Mouse (Mus musculus) lung, adult 18-20 months (tissue): ENCODE measurements around the gene Gspt1.
A peak's percentile ranks its signal among the peaks of the same experiment; 100 is the strongest.

Experiments used
- DNase-seq, 2 experiments: peaks; one replicate each; pipeline ENCODE4 v3.0.0; 2022; ENCODE audit warnings: mixed read lengths in 2 of 2

Gene Gspt1

DNA sequence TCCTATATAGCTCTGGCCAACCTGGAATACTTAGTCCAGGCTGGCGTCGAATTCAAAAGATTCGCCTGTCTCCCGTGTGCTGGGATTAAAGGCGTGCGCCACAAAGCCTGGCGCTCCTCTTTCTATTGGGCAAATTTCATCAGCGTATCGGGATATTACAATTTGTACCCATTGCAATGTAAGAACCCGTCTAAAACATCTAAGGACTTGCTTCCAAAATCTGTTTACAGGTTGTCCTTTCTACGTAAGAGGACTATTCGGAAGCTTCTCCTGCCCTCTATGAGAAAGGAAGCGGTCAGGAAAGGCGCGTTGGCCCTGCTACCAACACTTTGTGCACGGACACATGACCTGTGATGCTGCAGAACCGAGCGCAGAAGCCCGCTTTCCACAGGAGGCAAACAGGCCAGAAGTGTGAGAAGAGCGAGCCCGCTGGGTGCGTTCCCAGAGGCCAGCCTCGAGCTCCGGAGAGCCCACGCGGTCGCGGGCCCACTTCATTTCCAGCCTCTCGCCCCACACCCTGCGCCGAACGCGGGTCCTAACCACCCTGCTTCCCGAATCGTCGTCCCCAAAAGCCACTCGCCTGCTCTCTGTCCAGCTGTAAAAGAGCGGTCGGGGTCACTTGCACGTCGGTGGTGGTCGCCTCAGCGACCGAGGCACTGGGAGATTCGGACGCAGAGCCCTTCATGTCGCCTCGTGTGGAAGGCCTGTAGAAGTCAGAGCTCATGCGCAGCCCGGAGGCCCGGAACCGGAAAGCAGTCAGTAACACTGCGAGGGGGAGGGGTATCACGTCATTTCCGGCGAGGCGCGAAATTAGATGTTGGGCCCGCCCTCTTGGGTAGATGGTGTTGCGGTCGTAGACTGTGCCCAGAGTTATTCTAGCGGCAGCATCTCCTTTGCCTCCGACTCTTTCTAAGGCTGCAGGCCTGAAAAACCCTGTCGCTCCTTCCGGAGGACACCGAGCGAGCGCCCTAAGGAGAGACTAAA lies 51.3 kb downstream of the Gspt1 start, which contains the start of gene Rsl1d1:
Gene Rsl1d1, minus strand, starts transcription at position 761 of the 984 bp plus-strand sequence.
- DNase-seq: peak; percentile 91 to 92

DNA sequence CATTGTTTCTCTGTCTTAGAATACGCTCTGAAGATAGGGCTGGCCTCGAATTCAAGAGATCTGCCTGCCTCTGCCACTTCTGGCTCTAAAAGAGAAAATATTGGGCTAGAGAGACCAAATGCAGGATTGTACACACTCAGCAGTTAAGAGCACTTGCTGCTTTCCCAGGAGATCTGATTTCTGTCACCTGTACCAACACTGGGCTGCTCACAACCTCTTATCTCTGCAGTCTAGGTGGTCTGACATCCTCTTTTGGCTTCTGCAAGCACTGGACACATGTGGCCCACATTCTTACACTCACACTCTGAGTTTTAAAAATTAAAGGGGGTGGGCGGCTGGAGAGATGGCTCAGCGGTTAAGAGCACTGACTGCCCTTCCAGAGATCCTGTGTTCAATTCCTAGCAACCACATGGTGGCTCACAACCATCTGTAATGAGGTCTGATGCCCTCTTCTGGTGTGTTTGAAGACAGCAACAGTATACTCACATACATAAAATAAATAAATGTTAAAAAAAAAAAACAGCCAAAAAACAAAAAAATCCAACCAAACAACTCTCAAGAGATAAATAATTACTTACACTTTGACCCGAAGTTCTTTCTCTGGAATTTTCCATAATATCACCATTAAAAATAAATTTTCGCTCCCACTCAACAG lies 52.3 kb downstream of the Gspt1 start:
- no peak for DNase-seq

DNA sequence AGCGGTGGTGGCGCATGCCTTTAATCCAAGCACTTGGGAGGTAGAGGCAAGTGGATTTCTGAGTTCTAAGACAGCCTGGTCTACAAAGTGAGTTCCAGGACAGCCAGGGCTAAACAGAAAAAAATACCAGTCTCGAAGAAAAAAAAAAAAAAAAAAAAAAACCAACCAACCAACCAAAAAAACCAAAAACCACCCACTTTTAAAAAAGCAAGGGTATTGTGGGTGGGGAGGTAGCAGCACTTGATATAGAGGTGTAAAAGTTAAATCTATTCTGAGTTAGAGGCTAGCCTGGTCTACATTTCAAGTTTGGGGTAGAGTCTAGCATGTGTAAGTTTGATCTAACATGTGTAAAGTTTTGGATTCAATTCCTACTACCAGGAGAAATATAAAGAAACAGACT lies 53.9 kb downstream of the Gspt1 start:
- no peak for DNase-seq

DNA sequence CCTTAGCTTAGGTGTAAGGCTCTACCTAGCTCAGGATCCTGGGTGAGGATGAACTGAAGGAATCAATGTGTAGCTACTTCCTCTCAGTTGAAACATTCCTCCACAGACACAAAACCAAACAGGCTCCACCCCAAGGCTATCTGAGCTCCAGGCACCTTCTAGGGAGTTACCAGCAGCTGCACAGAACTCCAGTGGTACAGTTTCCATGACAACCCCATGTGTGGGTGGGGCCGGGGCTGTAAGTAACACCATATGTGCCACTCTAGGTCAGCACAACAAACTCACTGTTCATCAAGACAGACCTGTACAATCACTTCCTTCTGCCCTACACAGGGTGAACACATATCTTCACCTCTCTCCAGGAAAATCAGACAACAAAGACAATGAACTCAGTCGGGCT lies 55.7 kb downstream of the Gspt1 start:
- DNase-seq: no peak

DNA sequence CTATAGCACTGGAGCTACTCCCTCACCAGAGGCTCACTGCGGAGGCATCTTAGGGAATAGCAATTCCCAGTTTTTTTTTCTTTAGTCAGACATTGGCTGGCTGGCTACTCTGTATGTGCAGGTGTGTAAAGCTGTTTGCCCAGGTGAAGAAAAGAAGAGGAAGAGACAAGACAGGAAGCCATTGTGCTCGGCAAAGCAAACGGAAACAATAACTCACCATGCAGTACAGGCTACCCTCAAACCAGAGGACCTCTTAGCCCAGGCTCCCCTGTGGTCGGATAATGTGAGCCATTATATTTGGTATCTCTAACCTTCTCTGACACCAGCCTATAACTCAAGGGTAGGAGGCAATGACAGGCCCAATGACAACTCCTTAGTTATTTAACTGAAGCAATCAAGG lies 57.1 kb downstream of the Gspt1 start:
- no peak for DNase-seq

DNA sequence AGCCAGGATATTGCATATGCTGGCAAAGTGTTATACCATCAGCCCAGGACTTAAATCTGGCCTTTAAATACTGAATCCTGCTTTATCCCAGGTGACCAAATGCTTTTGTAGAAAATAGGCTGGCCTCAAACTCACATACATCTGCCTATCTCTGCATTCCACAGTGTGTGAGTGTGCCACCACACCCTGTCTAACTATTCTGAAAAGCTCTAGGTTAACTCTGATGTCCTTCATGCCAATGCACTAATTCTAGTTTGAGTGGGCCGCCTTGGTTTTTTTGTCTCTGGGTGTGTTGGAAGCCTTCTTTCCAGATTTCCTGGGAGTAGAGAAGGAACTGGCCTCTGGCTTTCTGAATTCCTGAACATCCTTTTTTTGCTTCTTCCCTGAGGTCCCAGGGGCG lies 60.9 kb downstream of the Gspt1 start:
- DNase-seq: no peak

DNA sequence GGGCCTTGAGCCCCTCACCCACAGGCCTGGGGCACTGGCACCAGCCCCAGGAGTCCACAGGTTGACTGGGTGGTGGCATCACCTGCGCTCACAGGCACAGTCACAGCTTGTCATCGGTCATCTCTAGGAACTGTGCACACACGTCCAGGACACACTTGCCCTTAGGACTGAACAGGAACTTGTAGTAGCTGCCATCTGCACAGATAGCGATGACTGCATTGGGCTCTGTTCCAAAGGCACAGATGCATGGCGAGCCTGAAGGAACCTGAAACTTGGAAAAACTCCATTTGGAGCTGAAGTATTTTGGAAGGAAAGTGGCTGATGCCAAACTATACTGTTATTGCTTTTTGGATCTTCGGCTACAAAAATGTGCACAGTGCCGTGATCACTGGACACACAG lies 64.0 kb downstream of the Gspt1 start:
- DNase-seq: no peak

DNA sequence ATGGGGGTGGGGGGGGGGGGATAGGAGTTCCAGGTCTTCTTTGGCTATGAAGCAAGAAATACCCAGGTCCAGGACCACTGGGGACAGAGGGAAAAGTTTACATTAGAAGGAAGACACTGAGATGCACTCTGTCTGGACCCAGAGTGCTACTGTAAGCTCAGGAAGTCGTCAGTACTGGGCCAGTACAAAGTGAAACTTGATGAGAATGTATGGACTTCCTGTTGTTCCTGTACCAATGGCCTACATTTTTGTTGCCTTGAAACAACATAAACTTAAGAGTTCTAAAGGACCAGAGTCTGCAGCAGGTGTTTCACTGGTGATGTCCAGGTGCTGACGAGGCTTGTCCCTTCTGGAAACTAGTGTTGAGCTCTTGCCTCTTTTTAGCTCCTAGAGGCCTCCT lies 76.7 kb downstream of the Gspt1 start:
- DNase-seq: no peak

DNA sequence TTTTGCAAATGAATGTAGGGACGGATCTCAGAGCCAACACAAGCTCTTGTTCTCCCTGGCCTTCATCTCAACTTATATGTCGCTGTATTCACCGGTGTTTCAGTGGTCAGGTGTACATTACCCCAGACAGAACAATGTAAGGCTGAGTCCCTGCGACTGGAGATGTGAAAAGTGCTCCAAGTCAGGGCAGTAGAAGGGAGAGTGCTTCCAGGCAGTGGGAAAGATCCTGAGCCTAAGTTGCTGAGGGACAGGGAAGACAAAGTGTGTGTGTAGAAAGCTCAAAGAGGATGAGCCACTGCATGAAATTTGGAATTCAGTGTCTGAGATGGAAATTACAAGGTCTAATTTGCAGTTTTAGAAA lies 77.3 kb downstream of the Gspt1 start:
- DNase-seq: no peak

DNA sequence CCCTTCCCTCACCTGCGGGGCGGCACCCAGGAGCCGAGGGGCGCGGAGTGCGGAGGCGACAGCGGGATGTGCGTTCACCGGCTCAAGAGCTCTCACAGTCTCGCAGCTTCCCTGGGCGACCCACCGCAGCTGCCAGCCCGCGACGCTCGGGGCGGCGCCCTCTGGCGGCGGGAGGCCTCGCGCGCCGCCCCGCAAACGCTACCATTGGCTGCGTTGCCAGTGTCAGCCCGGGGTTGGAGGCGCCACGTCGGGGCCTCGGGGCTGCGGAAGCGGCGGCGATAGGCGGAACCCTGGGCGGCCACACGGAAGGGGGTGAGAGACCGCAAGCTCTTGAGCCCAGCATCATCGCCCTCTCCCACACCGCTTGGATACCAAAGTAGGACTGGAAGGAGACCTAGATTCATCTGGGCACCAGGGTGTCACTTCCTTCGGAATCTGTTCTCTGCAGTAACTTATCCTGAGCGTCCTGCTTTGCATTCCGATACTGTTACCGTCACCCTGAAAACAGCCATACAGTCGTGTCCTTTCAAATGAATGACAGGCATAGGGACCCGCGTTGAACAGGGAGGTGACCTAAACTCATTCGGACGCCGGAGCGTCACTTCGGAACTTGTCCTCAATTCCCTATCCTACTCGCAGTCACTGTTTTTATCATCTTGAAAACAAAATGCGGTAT lies 77.8 kb downstream of the Gspt1 start, which contains the start of gene Zc3h7a:
Gene Zc3h7a, minus strand, starts transcription at position 186 of the 676 bp plus-strand sequence.
- peak; percentile 91 to 94 for DNase-seq

DNA sequence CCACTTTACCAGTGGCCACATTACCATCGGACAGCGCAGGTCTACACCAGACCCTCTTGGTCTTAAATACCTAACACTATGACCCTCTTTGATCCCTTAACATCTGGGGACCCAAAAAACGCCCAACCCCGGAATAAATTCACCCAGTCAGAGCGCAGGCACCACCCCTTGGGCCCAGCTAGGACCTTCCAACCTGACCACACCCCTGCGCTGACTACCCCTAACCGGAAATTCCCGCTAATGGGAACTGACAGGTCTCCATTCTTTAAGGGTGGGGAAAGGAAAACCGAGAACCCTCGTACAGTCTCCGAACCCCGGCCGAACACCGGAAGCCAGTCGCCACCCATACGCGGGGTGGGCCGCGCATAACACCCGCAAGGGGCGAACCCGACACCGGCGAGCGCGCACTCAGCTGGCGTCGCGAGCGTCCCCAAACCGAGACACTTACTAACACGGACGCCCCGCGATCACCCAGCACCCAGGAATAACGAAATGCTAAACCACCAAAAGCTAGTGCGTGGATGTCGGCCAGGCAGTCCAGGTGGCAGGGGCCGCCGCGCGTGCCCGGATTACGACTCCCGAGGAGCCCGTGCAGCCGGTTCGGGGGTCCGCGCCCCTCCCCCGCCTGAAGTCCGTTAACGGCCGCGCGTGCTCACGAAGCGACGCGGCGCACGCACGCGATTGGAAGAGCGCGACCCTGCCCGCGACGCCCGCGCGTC lies 78.5 kb downstream of the Gspt1 start:
- peak; percentile 81 to 89 for DNase-seq

DNA sequence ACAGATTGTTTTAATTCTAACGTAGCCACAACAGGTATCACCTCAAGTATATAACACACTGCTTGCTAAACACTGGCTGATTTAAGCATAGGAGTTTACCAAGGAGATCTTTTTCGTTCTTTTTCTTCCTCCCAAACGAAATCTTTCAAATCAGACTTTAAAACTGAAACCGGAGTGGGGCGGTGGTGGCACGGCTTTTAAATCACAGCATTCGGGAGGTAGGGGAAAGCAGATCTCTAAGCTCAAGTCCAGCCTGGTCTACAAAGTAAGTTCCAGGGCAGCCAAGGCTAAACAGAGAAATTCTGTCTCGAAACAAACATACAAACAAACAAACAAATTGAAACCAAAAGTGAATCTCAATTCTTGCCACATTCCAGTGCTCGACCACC lies 79.0 kb downstream of the Gspt1 start:
- DNase-seq: peak in 1 of 2 experiments; percentile 4

DNA sequence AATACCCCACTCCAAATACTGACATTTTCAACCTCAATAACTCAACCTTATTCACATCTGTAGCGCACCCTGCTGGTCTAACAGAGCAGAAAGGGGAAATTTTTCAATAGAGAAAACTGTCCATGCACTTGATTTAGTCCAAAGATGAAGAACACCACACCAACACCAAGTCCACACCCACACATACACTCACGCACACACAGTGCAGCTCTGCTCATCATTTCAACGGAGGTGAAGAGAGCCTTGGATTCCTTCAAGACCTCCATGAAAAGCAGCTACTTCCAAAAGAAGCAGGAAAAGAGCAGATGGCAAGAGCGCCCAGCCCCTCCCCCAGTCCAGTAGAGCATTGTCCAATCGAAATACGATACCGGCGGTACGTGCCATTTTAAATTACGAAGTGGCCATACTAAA lies 79.4 kb downstream of the Gspt1 start:
- peak; percentile 49 to 63 for DNase-seq

DNA sequence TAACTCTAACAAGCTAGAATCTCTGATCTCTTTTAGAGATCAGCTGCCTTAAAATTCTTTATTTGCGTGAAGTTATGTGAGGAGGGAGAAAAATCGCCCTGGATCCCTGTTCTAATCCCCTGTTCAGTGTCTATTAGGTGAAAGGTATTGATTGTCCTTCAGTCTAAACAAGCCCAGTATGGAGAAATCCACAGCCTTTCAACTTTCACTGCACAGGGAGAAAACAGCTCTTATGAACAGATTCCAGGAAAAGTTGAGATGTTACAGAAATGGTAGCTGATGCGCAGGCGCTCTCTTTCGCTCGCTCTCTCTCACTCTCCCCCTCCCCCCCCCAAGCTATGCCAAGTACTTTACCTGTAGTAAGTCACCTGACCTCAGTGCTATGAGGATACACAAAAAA lies 82.4 kb downstream of the Gspt1 start:
- DNase-seq: no peak
